Mouse (Mus musculus) G1E-ER4 (cell line): ENCODE data around the gene Dbn1. TPM values are rescaled to one million over a fixed set of nuclear protein-coding genes. Genes with fewer than 3 reads are reported as not detected.

ENCODE experiments used
- GATA1 ChIP-seq: IDR thresholded peaks from one replicate; pipeline ENCODE4 v1.8.0; 2012; ENCODE audit warnings: low read length, inconsistent platforms
- polyA plus RNA-seq: library from polyadenylated mRNA; stranded (reverse); fragments of >175 nt; gene quantifications from 2 replicates; pipeline ENCODE4 v1.2.3, GENCODE M21; 2012

Dbn1 gene
- polyA plus RNA-seq, 1 experiment: 0.03 TPM

DNA sequence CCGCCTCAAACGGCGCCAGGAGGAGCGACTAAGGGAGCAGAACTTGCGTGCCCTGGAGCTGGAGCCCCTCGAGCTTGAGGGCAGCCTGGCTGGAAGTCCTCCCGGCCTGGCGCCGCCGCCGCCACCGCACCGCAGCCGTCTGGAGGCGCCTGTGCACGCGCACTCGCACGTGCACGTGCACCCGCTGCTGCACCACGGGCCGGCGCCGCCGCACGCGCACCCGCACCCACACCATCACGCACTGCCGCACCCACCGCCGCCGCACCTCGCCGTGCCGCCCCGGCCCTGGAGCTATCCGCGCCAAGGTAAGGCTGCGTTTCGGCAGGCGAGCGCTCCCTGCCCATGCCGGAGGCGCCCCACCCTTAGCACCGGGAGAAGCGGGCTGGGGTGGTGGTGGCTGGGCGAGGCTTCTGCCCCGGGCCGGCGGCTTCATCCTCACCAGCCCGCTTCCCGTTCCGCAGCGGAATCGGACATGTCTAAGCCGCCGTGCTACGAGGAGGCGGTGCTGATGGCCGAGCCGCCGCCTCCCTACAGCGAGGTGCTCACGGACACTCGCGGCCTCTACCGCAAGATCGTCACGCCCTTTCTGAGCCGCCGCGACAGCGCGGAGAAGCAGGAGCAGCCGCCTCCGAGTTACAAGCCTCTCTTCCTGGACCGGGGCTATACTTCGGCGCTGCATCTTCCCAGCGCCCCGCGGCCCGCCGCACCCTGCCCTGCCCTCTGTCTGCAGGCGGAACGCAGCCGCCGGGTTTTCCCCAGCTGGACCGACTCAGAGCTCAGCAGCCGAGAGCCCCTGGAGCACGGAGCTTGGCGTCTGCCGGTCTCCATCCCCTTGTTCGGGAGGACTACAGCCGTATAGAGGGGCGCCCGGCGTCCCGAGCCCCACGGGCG, 15.5 kb downstream of the Dbn1 start:
- no peak for TF ChIP-seq GATA1

DNA sequence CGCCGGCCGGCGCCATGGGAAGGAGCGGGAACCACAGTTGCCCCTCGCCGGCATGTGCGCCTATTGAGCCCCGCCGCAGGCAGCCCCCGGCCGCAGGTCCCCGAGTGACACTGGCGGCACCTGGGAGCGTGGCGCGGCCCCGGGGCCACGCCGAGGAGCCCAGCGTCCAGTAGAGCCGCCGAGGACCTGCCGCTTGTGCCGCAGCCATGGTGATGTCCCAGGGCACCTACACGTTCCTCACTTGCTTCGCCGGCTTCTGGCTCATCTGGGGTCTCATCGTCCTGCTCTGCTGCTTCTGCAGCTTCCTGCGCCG, 16.1 kb downstream of the Dbn1 start:
- no peak for TF ChIP-seq GATA1

DNA sequence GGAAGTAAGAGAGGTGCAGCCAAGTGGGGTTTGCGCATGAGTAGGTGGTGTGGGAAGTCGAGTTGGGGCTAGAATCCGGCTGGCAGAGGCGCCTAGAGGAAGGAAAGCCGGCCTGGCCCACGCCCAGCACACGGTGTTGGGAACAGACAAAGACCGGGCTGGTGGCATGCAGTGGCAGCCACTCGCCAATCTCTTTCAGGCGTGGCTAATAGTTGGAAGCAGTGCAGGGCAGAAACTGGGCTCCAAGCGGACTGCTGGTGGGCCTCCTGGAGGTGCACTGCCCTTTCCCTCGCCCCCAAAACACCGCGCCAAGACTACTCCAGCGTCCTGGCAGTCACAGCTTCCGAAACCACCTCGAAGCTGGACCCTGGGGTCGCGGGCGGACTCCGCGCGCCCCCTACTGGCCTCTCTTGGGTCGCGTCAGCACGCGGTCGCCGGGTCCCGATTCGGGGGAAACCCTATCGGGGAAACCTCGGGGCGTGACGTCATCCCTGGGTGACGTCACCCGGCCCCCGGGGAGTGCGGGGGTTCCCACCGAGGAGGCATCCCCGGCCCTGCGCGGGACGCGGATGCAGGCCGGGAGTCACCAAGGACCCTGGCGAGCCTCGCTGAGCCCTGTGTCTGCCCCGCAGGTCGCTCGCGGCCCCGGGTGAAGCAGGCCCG, 16.6 kb downstream of the Dbn1 start:
- TF ChIP-seq GATA1: no peak

GRCm38 (mm10) chr13:55470372-55470771, 17.5 kb downstream of the Dbn1 start:
- no peak for TF ChIP-seq GATA1

DNA sequence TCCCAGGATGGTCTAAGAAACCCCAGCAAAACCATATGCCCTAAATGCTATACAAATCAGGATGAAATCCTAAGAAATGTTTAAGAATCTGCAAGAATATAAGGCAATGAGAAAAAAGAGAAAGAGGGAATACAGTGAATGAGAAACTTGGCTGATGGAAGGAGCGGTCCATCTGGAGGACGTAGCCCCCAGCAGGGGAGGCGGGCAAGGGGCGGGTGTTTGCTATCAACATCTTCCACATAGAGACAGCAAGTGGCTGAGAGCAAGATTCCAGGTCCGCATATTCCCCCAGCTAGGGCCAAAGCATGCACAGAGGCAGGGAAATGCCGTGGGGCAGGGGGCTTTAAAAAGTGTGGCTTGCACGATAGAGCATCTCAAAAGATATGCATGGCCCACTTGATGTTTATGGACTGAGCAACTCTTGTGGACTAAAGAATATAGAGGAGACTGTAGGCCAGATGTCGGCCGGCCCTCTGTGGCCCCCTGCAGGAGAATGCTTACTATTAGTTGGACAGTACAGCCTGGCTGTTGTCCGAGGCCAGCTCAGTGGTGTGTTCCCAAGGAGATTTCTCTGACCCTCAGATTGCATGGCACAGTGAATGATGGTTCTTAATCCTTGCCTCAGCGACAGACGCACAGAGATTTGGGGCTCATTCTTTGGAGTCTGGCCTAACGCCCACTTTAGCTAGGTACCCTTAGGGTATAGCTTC, 18.9 kb downstream of the Dbn1 start:
- TF ChIP-seq GATA1: no peak

- no peak for TF ChIP-seq GATA1
These were observed 22.0 kb downstream of the Dbn1 start for GRCm38 (mm10) chr13:55465830-55466440.

GRCm38 (mm10) chr13:55465184-55465583, 22.7 kb downstream of the Dbn1 start:
- no peak for TF ChIP-seq GATA1

- no peak for TF ChIP-seq GATA1
These were observed 23.7 kb downstream of the Dbn1 start, which contains the start of gene Prr7 for GRCm38 (mm10) chr13:55464027-55464884. Prr7 (plus strand) TSS chr13:55464267.

GRCm38 (mm10) chr13:55463399-55464026, 24.4 kb downstream of the Dbn1 start:
- no peak for TF ChIP-seq GATA1

DNA sequence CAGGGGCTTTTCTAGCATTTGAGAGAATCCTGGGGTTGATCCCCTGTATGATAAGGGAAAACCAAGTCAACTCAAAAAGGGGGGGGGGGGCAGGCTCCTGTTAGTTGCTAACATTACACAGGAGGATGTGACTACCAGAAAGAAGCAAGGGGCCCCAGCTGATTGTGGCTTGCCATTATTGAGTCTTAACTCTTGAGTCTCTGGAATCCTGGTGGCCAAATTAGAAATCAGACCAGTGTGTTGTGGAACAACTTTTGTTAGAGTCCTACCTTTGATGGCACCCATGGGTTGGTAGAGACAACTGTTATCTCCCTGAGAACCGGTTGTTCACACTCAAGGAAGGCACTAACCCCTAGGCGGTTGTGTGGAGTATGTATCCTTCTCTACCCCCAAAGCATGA, 24.9 kb downstream of the Dbn1 start:
- TF ChIP-seq GATA1: no peak

DNA sequence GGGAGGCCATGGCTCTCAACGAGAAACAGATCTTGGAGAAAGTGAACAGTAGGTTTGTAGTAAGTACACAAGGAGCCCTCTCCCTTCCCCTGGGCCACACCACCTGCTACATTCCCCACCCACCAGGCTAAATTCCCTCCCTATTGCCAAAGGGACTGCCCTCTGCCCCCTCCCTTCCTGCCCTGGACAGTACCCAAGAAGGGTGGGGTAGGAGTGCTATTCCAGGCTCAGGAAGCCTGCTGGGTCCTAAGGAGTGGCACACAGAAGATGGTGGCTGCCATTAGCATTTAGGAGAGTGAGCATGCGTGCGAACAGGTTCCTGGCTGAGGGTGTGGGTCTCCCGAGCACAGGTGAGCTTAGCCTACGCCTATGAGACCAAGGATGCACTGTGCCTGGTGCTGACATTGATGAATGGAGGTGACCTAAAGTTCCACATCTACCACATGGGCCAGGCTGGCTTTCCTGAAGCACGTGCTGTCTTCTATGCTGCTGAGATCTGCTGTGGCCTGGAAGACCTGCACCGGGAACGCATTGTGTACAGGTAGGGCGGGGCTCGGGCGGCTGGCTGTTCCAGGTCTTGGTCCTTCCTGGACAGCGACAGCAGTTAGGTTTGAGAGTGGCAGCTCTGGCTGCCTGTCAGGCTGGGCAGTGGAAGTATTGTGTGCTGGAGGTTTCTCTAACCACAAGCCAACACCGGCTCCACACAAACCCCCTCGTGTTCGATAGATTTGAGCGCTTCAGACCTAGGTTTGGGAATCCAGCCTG, 35.9 kb downstream of the Dbn1 start:
- no peak for TF ChIP-seq GATA1

GRCm38 (mm10) chr13:55451296-55451695, 36.6 kb downstream of the Dbn1 start:
- TF ChIP-seq GATA1: no peak

DNA sequence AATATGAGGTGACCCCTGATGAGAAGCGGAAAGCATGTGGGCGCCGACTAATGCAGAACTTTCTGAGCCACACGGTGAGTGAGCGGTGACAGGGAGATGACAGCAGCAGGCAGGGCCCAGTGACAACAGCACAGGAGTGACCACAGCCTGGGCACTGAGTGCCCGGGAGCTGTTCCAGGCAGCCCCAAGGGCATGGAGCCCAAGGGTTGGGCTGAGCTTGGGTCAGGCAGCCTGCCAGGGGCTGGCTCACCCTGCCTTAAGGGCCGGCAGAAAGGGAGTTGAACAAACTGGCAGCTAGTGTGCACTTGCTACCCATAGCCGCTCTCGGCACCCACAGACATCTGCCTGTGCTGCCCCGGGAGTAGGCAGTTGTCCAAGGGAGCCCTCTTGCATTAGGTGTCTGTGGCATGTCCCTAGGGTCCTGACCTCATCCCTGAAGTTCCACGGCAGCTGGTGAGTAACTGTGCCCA, 37.4 kb downstream of the Dbn1 start:
- TF ChIP-seq GATA1: no peak
